Mouse (Mus musculus): Measurements from ENCODE around the gene Cela1. TPM values are rescaled to one million over a fixed set of nuclear protein-coding genes. Genes with fewer than 3 reads are reported as not detected.
A peak's percentile ranks its signal among the peaks of the same experiment; 100 is the strongest.

The Cela1 gene
- polyA plus RNA-seq, 1 experiment = 8.3 TPM

DNA sequence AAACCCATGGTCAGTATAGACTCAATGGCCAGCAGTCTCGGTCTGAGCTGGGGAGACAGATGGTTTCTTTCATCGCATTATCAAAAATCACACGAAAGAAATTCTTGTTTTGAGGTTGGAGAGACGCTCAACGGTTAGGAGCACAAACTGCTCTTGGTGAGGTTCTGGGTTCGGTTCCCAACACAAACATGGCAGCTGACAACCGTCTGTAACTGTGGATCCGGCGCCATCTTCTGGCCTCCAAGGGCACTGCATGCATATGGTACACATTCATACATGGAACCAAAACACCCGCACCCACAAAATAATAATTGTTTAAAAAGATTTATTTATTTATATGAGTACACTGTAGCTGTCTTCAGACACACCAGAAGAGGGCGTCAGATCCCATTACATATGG is 30.9 kb upstream of the Cela1 start:
- TF ChIP-seq POLR2A (IDR thresholded peaks at IDR 0.05; ENCODE audit: borderline replicate concordance, insufficient read depth, low read length) = no peak
- peak; percentile 21; the same call in 1 of the 2 replicates for TF ChIP-seq CTCF (IDR thresholded peaks at IDR 0.05; ENCODE audit: borderline replicate concordance, insufficient read depth, low read depth, low read length)
- Histone ChIP-seq H3K4me1 (ENCODE audit: control insufficient read depth, insufficient read depth, low read length) (no peaks in the 10 kb centered on the region), H3K4me3 (replicated peaks; ENCODE audit: insufficient read depth, low read depth, low read length) (no peak overlapping the region), H3K27me3 (ENCODE audit: control insufficient read depth, insufficient read depth, low read length) (no peaks in the 10 kb centered on the region), H3K27ac (ENCODE audit: insufficient read depth, low read length) (no peak overlapping the region)
- 83% methylated on average over 11 of the region's 11 CpGs for WGBS
- DNase-seq = no peak

DNA sequence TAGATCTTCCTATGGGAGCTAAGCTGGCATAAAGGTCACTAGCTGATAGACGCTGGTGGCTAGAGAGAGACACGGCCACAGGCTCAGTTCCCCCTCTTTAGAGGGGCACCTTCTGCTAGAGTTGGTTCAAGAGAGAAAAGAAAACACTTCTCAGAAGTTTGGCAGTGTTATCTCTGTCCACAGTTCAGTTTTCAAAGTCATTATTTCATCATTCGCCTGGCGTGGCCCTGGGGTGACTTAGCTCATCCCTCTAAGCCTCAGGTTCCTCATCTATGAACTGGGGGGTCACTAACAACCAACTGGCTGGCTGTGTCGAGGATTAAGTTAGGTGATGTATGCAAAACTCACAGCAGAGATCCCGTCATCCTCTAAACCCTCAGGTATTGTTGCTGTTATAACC is 30.2 kb upstream of the Cela1 start:
- Histone ChIP-seq H3K4me3 (replicated peaks; ENCODE audit: insufficient read depth, low read depth, low read length) (no peak overlapping the region), H3K27ac (ENCODE audit: insufficient read depth, low read length) (no peak overlapping the region), H3K4me1 (ENCODE audit: control insufficient read depth, insufficient read depth, low read length) (no peaks in the 10 kb centered on the region), H3K27me3 (ENCODE audit: control insufficient read depth, insufficient read depth, low read length) (no peaks in the 10 kb centered on the region)
- 84% methylated on average over 6 of the region's 6 CpGs for WGBS
- DNase-seq = no peak
- TF ChIP-seq POLR2A (IDR thresholded peaks at IDR 0.05; ENCODE audit: borderline replicate concordance, insufficient read depth, low read length) (no peak), CTCF (IDR thresholded peaks at IDR 0.05; ENCODE audit: borderline replicate concordance, insufficient read depth, low read depth, low read length) (no peak)

GRCm38 (mm10) chr15:100715399-100715993 is 27.8 kb upstream of the Cela1 start:
- WGBS = 58% methylated on average over 9 of the region's 9 CpGs
- Histone ChIP-seq H3K4me1 (ENCODE audit: control insufficient read depth, insufficient read depth, low read length) (no peaks in the 10 kb centered on the region), H3K4me3 (replicated peaks; ENCODE audit: insufficient read depth, low read depth, low read length) (no peak overlapping the region), H3K27ac (ENCODE audit: insufficient read depth, low read length) (no peak overlapping the region), H3K27me3 (ENCODE audit: control insufficient read depth, insufficient read depth, low read length) (no peaks in the 10 kb centered on the region)
- no peak for DNase-seq
- TF ChIP-seq POLR2A (IDR thresholded peaks at IDR 0.05; ENCODE audit: borderline replicate concordance, insufficient read depth, low read length) = no peak
- TF ChIP-seq CTCF (IDR thresholded peaks at IDR 0.05; ENCODE audit: borderline replicate concordance, insufficient read depth, low read depth, low read length) = no peak

- Histone ChIP-seq H3K4me1 (ENCODE audit: control insufficient read depth, insufficient read depth, low read length) (no peaks in the 10 kb centered on the region), H3K27me3 (ENCODE audit: control insufficient read depth, insufficient read depth, low read length) (no peaks in the 10 kb centered on the region), H3K27ac (ENCODE audit: insufficient read depth, low read length) (no peak overlapping the region), H3K4me3 (replicated peaks; ENCODE audit: insufficient read depth, low read depth, low read length) (no peak overlapping the region)
- TF ChIP-seq CTCF (IDR thresholded peaks at IDR 0.05; ENCODE audit: borderline replicate concordance, insufficient read depth, low read depth, low read length) = no peak
- no peak for TF ChIP-seq POLR2A (IDR thresholded peaks at IDR 0.05; ENCODE audit: borderline replicate concordance, insufficient read depth, low read length)
- 89% methylated on average over 8 of the region's 8 CpGs for WGBS
- DNase-seq = no peak
These were observed 26.7 kb upstream of the Cela1 start for GRCm38 (mm10) chr15:100714470-100714869.

- Histone ChIP-seq H3K27me3 (ENCODE audit: control insufficient read depth, insufficient read depth, low read length) (no peaks in the 10 kb centered on the region), H3K27ac (ENCODE audit: insufficient read depth, low read length) (no peak overlapping the region), H3K4me3 (replicated peaks; ENCODE audit: insufficient read depth, low read depth, low read length) (no peak overlapping the region), H3K4me1 (ENCODE audit: control insufficient read depth, insufficient read depth, low read length) (no peaks in the 10 kb centered on the region)
- TF ChIP-seq POLR2A (IDR thresholded peaks at IDR 0.05; ENCODE audit: borderline replicate concordance, insufficient read depth, low read length) = no peak
- DNase-seq = no peak
- WGBS = 47% methylated on average over 6 of the region's 6 CpGs
These were observed 23.1 kb upstream of the Cela1 start for GRCm38 (mm10) chr15:100710838-100711237.

DNA sequence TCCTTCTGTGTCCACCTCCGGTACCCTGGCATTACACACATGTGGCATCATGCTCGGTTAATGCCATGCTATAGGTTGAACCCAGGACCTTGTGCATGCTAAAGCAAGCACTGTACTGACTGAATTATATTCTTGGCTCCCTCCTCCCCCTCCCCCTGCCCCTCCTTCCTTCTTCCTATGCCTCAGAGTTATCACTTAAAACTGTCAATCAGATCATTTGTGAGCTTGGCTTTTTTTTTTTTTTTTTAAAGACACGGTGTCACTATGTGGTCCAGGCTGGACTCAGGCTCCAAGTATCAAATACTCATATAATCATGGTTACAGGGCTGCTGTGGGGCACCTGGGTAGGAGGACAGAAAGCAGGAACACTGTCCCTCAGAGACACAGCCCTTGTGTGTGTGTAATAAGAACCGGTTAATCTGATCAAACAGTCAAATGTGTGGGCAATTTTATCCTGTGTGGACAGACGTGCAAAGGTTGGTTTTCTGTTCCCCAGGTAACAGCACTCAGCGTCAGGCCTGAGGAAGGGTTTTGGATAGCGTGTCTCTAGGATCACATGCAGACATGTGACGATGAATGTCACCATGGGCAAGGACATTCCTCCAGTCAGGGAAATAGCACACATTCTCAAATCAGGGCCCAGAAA is 20.8 kb upstream of the Cela1 start:
- TF ChIP-seq CTCF (IDR thresholded peaks at IDR 0.05; ENCODE audit: borderline replicate concordance, insufficient read depth, low read depth, low read length) (no peak), POLR2A (IDR thresholded peaks at IDR 0.05; ENCODE audit: borderline replicate concordance, insufficient read depth, low read length) (no peak)
- no peaks in the 10 kb centered on the region for H3K27me3 ChIP-seq (ENCODE audit: control insufficient read depth, insufficient read depth, low read length)
- no peak overlapping the region for H3K4me3 ChIP-seq (replicated peaks; ENCODE audit: insufficient read depth, low read depth, low read length)
- 84% methylated on average over 8 of the region's 8 CpGs for WGBS
- DNase-seq = no peak
- no peaks in the 10 kb centered on the region for H3K4me1 ChIP-seq (ENCODE audit: control insufficient read depth, insufficient read depth, low read length)
- H3K27ac ChIP-seq (ENCODE audit: insufficient read depth, low read length) = no peak overlapping the region

GRCm38 (mm10) chr15:100706226-100706625 is 18.5 kb upstream of the Cela1 start:
- TF ChIP-seq POLR2A (IDR thresholded peaks at IDR 0.05; ENCODE audit: borderline replicate concordance, insufficient read depth, low read length) = no peak
- no peak for DNase-seq
- H3K4me1 ChIP-seq (ENCODE audit: control insufficient read depth, insufficient read depth, low read length) = no peaks in the 10 kb centered on the region
- no peak overlapping the region for H3K27ac ChIP-seq (ENCODE audit: insufficient read depth, low read length)
- no peak overlapping the region for H3K4me3 ChIP-seq (replicated peaks; ENCODE audit: insufficient read depth, low read depth, low read length)
- WGBS = 69% methylated on average over 8 of the region's 8 CpGs
- H3K27me3 ChIP-seq (ENCODE audit: control insufficient read depth, insufficient read depth, low read length) = no peaks in the 10 kb centered on the region

- H3K27ac ChIP-seq (ENCODE audit: insufficient read depth, low read length) = no peak overlapping the region
- no peaks in the 10 kb centered on the region for H3K27me3 ChIP-seq (ENCODE audit: control insufficient read depth, insufficient read depth, low read length)
- H3K4me1 ChIP-seq (ENCODE audit: control insufficient read depth, insufficient read depth, low read length) = no peaks in the 10 kb centered on the region
- no peak for TF ChIP-seq CTCF (IDR thresholded peaks at IDR 0.05; ENCODE audit: borderline replicate concordance, insufficient read depth, low read depth, low read length)
- TF ChIP-seq POLR2A (IDR thresholded peaks at IDR 0.05; ENCODE audit: borderline replicate concordance, insufficient read depth, low read length) = no peak
- WGBS = 63% methylated on average over 1 of the region's 1 CpGs
- DNase-seq = no peak
- H3K4me3 ChIP-seq (replicated peaks; ENCODE audit: insufficient read depth, low read depth, low read length) = no peak overlapping the region
These were observed 17.7 kb upstream of the Cela1 start for GRCm38 (mm10) chr15:100705376-100705775.

All from cerebellum, adult 2 months (tissue).